Mouse (Mus musculus) lung, adult 2 months (tissue): ENCODE measurements at regions not wholly inside any gene's neighbourhood (a gene's known extent, or its start where the extent isn't known, plus 50 kb on each side); places are given as distances from the start of the nearest gene placed in this dataset.

Source experiments
- CTCF ChIP-seq: fragments of 200-500 bp; IDR thresholded peaks from 2 replicates; pipeline ENCODE4 v1.5.1; 2011; ENCODE audit warnings: mild to moderate bottlenecking, low read length, control low read depth; ENCODE audit not compliant: insufficient read depth
- POLR2A ChIP-seq: fragments of 200-500 bp; IDR thresholded peaks from 2 replicates; pipeline ENCODE4 v1.6.1; 2011; ENCODE audit warnings: low read depth, mild to moderate bottlenecking, control low read depth, low read length, borderline replicate concordance; ENCODE audit errors: extremely low read depth

DNA sequence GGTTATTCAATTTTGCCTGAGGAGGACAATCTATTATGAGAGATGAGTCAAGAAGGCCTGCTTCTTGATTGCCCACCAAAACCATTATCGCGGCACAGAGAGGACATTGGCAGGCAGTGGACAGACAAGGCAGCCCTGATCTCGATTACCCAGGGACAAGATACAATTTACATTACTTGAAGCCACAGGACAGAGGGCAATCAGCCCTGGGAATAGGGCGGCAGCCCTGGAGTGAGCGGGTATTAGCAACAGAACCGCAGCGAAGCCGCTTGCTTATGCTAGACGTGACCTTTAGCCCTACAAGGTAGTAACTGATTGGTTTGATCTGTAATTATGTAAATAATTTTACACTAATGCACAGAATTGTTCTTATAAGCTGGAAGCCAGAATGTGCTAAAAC lies 586.0 kb upstream of the Pitx2 start:
- TF ChIP-seq POLR2A = no peak
- no peak for TF ChIP-seq CTCF
